Mouse (Mus musculus) MEL (cell line): Measurements from ENCODE around the gene Plcb4. TPM values are rescaled to one million over a fixed set of nuclear protein-coding genes. Genes with fewer than 3 reads are reported as not detected.

Source experiments
- DNase-seq: peaks from one replicate; pipeline ENCODE4 v3.0.0; 2011; ENCODE audit warnings: low read depth, low spot score
- H3K27ac ChIP-seq: 2 replicates; pipeline ENCODE4 v1.5.1; 2012; ENCODE audit warnings: low read depth, mild to moderate bottlenecking, control low read depth, low read length, moderate library complexity; ENCODE audit not compliant: control insufficient read depth
- H3K27me3 ChIP-seq, 2 experiments: fragments of 150-350 bp in 1 of 2; sonication (generic) in 1 of 2; 2 replicates each; pipeline ENCODE4 v1.6.1; 2012; ENCODE audit warnings: low read length in 2 of 2, mild to moderate bottlenecking in 2 of 2, improper control_type of control experiment in 1 of 2, moderate library complexity in 1 of 2; ENCODE audit not compliant: insufficient read depth in 2 of 2, control insufficient read depth in 1 of 2
- H3K36me3 ChIP-seq, 2 experiments: 2 replicates each; pipeline ENCODE4 v1.6.1; 2012 to 2014; ENCODE audit warnings: low read length in 2 of 2, improper control_type of control experiment in 1 of 2, inconsistent platforms in 1 of 2, mild to moderate bottlenecking in 1 of 2; ENCODE audit not compliant: insufficient read depth in 2 of 2, control insufficient read depth in 1 of 2
- H3K4me1 ChIP-seq, 2 experiments: fragments of 150-350 bp in 1 of 2; sonication (generic) in 1 of 2; 2 replicates each; pipeline ENCODE4 v1.6.1; 2012; ENCODE audit warnings: low read length in 2 of 2, improper control_type of control experiment in 1 of 2, mild to moderate bottlenecking in 1 of 2; ENCODE audit not compliant: insufficient read depth in 2 of 2, control insufficient read depth in 1 of 2
- H3K4me3 ChIP-seq, 2 experiments: fragments of 150-350 bp in 1 of 2; sonication (generic) in 1 of 2; 2 replicates each; pipeline ENCODE4 v1.5.1; 2012; ENCODE audit warnings: low read depth in 2 of 2, low read length in 2 of 2, mild to moderate bottlenecking in 2 of 2, moderate library complexity in 2 of 2, control low read depth in 1 of 2, improper control_type of control experiment in 1 of 2; ENCODE audit not compliant: control insufficient read depth in 1 of 2, insufficient read depth in 1 of 2
- H3K79me2 ChIP-seq: 2 replicates; pipeline ENCODE4 v1.6.1; 2012; ENCODE audit warnings: mild to moderate bottlenecking, low read length, moderate library complexity; ENCODE audit not compliant: control insufficient read depth, poor library complexity, insufficient read depth
- H3K9ac ChIP-seq: 2 replicates; pipeline ENCODE4 v1.6.1; 2012; ENCODE audit warnings: low read depth, mild to moderate bottlenecking, control low read depth, low read length, moderate library complexity; ENCODE audit not compliant: control insufficient read depth, poor library complexity, severe bottlenecking
- H3K9me3 ChIP-seq: fragments of 150-350 bp; sonication (generic); replicated peaks from 2 replicates; pipeline ENCODE4 v1.6.1; 2012; ENCODE audit warnings: mild to moderate bottlenecking, low read length, improper control_type of control experiment, moderate library complexity; ENCODE audit not compliant: insufficient read depth
- CHD1 ChIP-seq: IDR thresholded peaks from 2 replicates; pipeline ENCODE4 v1.6.1; 2012; ENCODE audit warnings: low read depth, mild to moderate bottlenecking, inconsistent platforms, low read length, improper control_type of control experiment
- CTCF ChIP-seq, 3 experiments: IDR thresholded peaks in 2 of 3; conservative IDR thresholded peaks in 1 of 3; 2 replicates each; pipeline ENCODE4 v1.5.1; 2011 to 2012; ENCODE audit warnings: low read length in 3 of 3, low read depth in 2 of 3, mild to moderate bottlenecking in 2 of 3, improper control_type of control experiment in 1 of 3, inconsistent platforms in 1 of 3, mixed read lengths in 1 of 3, moderate library complexity in 1 of 3; ENCODE audit not compliant: control insufficient read depth in 1 of 3, insufficient read depth in 1 of 3, poor library complexity in 1 of 3, severe bottlenecking in 1 of 3
- ELF1 ChIP-seq: IDR thresholded peaks from 2 replicates; pipeline ENCODE4 v1.6.1; 2014; ENCODE audit warnings: low read depth, mild to moderate bottlenecking, inconsistent platforms, low read length, improper control_type of control experiment, moderate library complexity
- EP300 ChIP-seq, 2 experiments: IDR thresholded peaks; 2 replicates each; pipeline ENCODE4 v1.6.1; 2011; ENCODE audit warnings: improper control_type of control experiment in 2 of 2, low read length in 2 of 2, low read depth in 1 of 2, mild to moderate bottlenecking in 1 of 2
- ETS1 ChIP-seq: IDR thresholded peaks from 2 replicates; pipeline ENCODE4 v1.6.1; 2012; ENCODE audit warnings: low read depth, mild to moderate bottlenecking, inconsistent platforms, low read length, improper control_type of control experiment, moderate library complexity
- GABPA ChIP-seq: IDR thresholded peaks from 2 replicates; pipeline ENCODE4 v1.6.1; 2012; ENCODE audit warnings: low read depth, mild to moderate bottlenecking, inconsistent platforms, low read length, improper control_type of control experiment, moderate library complexity
- GATA1 ChIP-seq: IDR thresholded peaks from 2 replicates; pipeline ENCODE4 v1.6.1; 2011; ENCODE audit warnings: low read depth, low read length, improper control_type of control experiment
- HCFC1 ChIP-seq: IDR thresholded peaks from 2 replicates; pipeline ENCODE4 v1.6.1; 2012; ENCODE audit warnings: low read depth, mild to moderate bottlenecking, inconsistent platforms, low read length, improper control_type of control experiment, moderate library complexity
- KAT2A ChIP-seq: conservative IDR thresholded peaks from 2 replicates; pipeline ENCODE4 v1.6.1; 2012; ENCODE audit warnings: low read depth, low read length, improper control_type of control experiment, inconsistent platforms
- MAFK ChIP-seq: IDR thresholded peaks from 2 replicates; pipeline ENCODE4 v1.6.1; 2011; ENCODE audit warnings: low read depth, mild to moderate bottlenecking, low read length, improper control_type of control experiment, borderline replicate concordance
- MAZ ChIP-seq: IDR thresholded peaks from 2 replicates; pipeline ENCODE4 v1.6.1; 2012; ENCODE audit warnings: low read depth, mild to moderate bottlenecking, inconsistent platforms, low read length, improper control_type of control experiment
- MXI1 ChIP-seq: IDR thresholded peaks from 2 replicates; pipeline ENCODE4 v1.6.1; 2011; ENCODE audit warnings: mild to moderate bottlenecking, low read depth, low read length, improper control_type of control experiment
- MYB ChIP-seq: IDR thresholded peaks from 2 replicates; pipeline ENCODE4 v1.6.1; 2011; ENCODE audit warnings: mild to moderate bottlenecking, low read depth, low read length, improper control_type of control experiment
- NRF1 ChIP-seq: IDR thresholded peaks from 2 replicates; pipeline ENCODE4 v1.6.1; 2014; ENCODE audit warnings: low read depth, mild to moderate bottlenecking, inconsistent platforms, low read length, improper control_type of control experiment, moderate library complexity; ENCODE audit not compliant: poor library complexity, insufficient read depth, severe bottlenecking
- POLR2AphosphoS2 ChIP-seq: IDR thresholded peaks from 2 replicates; pipeline ENCODE4 v1.6.1; 2011; ENCODE audit warnings: low read length, improper control_type of control experiment
- RCOR1 ChIP-seq: IDR thresholded peaks from 2 replicates; pipeline ENCODE4 v1.6.1; 2012; ENCODE audit warnings: low read depth, mild to moderate bottlenecking, inconsistent platforms, low read length, improper control_type of control experiment
- SIN3A ChIP-seq: IDR thresholded peaks from 2 replicates; pipeline ENCODE4 v1.6.1; 2012; ENCODE audit warnings: low read length, improper control_type of control experiment, inconsistent platforms
- TAL1 ChIP-seq: IDR thresholded peaks from 2 replicates; pipeline ENCODE4 v1.6.1; 2012; ENCODE audit warnings: mild to moderate bottlenecking, inconsistent platforms, low read length, moderate library complexity, mixed read lengths
- UBTF ChIP-seq: IDR thresholded peaks from 2 replicates; pipeline ENCODE4 v1.6.1; 2012; ENCODE audit warnings: low read depth, mild to moderate bottlenecking, inconsistent platforms, low read length, improper control_type of control experiment, moderate library complexity, borderline replicate concordance; ENCODE audit not compliant: insufficient read depth
- USF2 ChIP-seq, 2 experiments: IDR thresholded peaks; 2 replicates each; pipeline ENCODE4 v1.6.1; 2011 to 2012; ENCODE audit warnings: improper control_type of control experiment in 2 of 2, low read length in 2 of 2, borderline replicate concordance in 1 of 2, inconsistent platforms in 1 of 2, low read depth in 1 of 2, mild to moderate bottlenecking in 1 of 2; ENCODE audit not compliant: insufficient read depth in 1 of 2
- ZC3H11A ChIP-seq: IDR thresholded peaks from 2 replicates; pipeline ENCODE4 v1.6.1; 2012; ENCODE audit warnings: low read depth, mild to moderate bottlenecking, inconsistent platforms, low read length, improper control_type of control experiment
- ZNF384 ChIP-seq: IDR thresholded peaks from 2 replicates; pipeline ENCODE4 v1.6.1; 2012; ENCODE audit warnings: low read depth, mild to moderate bottlenecking, inconsistent platforms, low read length, improper control_type of control experiment
- polyA plus RNA-seq, 2 experiments: library from polyadenylated mRNA; stranded (reverse) in 1 of 2; unstranded in 1 of 2; fragments of >175 nt in 1 of 2; fragments of >200 nt in 1 of 2; gene quantifications; 2 replicates each; pipeline versions ENCODE4 v1.2.1 to v1.2.4; 2012; ENCODE audit warnings: low replicate concordance in 2 of 2, low read depth in 1 of 2; ENCODE audit not compliant: insufficient read length in 2 of 2, insufficient read depth in 1 of 2, missing spikeins in 1 of 2
- total RNA-seq: library from RNA; depleted of rRNA; stranded (reverse); fragments of 300-350 nt; gene quantifications from 2 replicates; pipeline ENCODE4 v1.2.3, GENCODE M21; 2012

Plcb4 gene
- total and polyA plus RNA-seq, 3 experiments, result not detected

DNA sequence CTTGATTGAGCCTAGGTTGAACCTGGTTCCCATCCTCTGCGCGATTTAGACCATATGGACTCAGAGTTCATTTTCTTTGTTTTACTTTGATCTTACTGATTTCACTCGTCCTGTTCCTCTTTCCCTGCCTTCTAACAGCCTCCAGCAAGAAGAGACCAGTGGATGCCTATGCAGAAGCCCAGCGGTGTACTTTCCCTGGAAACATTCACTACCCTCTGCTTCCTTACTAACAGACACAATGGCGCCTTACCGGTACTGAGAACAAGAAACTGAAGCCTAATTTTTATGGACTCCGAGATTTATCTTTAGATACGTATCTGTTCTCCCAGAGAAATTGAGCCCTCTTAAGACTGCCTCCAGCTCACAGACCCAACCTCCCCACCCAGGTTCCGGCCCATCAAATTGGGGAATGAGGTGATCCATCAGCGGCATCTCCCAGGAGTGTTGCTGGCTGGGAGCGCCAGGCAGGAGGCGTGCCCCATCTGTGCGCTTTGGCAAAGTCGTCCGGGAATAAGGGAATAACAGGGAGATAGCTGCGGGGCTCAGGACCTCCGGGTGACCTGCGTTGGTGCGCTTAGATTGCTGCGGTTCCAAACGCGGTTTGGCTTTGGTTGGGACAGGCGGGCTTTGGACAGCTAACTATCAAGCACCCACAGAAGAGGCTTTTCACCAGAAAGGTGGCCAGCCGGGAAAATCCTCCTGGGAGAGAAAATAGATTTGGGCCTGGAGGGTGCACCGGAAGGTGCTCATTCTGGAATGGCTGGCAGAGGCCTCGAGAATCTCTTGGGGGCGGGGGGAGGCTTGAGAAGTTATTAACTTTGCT is 392.2 kb downstream of the Plcb4 start:
- no peak overlapping the region for H3K27ac ChIP-seq
- H3K79me2 ChIP-seq, result no peaks in the 10 kb centered on the region
- H3K9ac ChIP-seq, result no peak overlapping the region
- no peaks in the 10 kb centered on the region for H3K4me1 ChIP-seq
- no peaks in the 10 kb centered on the region for H3K27me3 ChIP-seq
- H3K36me3 ChIP-seq, result no peaks in the 10 kb centered on the region
- DNase-seq, result no peak
- no peak for TF ChIP-seq GABPA
- no peak for TF ChIP-seq RCOR1
- TF ChIP-seq ETS1, result no peak
- TF ChIP-seq CHD1, result no peak
- TF ChIP-seq ELF1, result no peak
- TF ChIP-seq MAFK, result no peak
- TF ChIP-seq MXI1, result no peak
- no peak overlapping the region for H3K4me3 ChIP-seq
- no peaks in the 10 kb centered on the region for H3K9me3 ChIP-seq

DNA sequence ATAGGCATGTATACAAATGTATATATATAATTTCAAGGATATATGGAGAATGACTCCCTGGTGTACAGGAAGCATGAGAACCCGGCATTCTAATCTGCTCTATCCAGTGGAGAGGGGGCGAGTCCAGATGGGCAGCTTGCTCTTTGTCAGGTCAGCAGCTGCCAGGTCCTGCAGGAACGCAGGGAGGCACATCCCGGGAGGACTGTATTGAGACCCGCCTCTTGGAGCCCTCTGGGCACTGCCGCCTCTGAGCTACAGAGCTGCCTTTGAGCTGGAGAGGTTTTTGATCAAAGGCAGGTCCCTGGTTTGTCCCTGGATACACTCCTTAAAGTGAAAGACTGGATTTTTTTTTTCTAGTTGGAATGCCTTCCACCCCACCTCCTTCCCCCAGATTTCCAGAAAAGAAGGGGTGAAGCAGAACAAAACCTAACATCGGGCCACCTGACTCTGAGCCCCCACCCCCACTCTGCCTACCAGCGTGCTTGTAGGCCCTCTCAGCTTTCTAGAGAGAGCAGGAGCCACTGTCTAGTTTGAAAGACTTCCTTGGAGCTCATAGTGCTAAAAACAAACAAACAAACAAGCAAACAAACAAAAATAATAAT is 393.0 kb downstream of the Plcb4 start, which contains the start of gene Lamp5:
TSS of gene Lamp5 (plus strand) at position 552 of the 602 bp plus-strand sequence.
- Histone ChIP-seq H3K9me3 (no peaks in the 10 kb centered on the region), H3K27ac (no peak within 1 kb of the TSS), H3K4me3 (no peak within 1 kb of the TSS), H3K4me1 (no peaks in the 10 kb centered on the region), H3K36me3 (no peaks in the 10 kb centered on the region), H3K79me2 (no peaks in the 10 kb centered on the region), H3K9ac (no peak within 1 kb of the TSS), H3K27me3 (no peaks in the 10 kb centered on the region)
- DNase-seq, result no peak
- TF ChIP-seq TAL1, result no peak
- TF ChIP-seq ETS1, result no peak
- TF ChIP-seq EP300 (IDR thresholded peaks at IDR 0.05; ENCODE audit: low read depth in 1 of 2, low read length in 2 of 2), result no peak
- TF ChIP-seq ZNF384, result no peak
- TF ChIP-seq USF2 (IDR thresholded peaks at IDR 0.05; ENCODE audit: borderline replicate concordance in 1 of 2, insufficient read depth in 1 of 2, low read depth in 1 of 2, low read length in 2 of 2), result no peak
- TF ChIP-seq NRF1, result no peak
- no peak for TF ChIP-seq MAZ
- no peak for TF ChIP-seq HCFC1
- no peak for TF ChIP-seq SIN3A
- no peak for TF ChIP-seq POLR2AphosphoS2
- TF ChIP-seq CTCF (IDR thresholded peaks at IDR 0.05 in 2 of 3, conservative IDR thresholded peaks at IDR 0.05 in 1 of 3; ENCODE audit: control insufficient read depth in 1 of 3, insufficient read depth in 1 of 3, low read depth in 2 of 3, low read length in 3 of 3, poor library complexity in 1 of 3, severe bottlenecking in 1 of 3), result no peak
- TF ChIP-seq GATA1, result no peak
- no peak for TF ChIP-seq UBTF
- TF ChIP-seq MYB, result no peak
- TF ChIP-seq ZC3H11A, result no peak
- no peak for TF ChIP-seq KAT2A
- no peak for TF ChIP-seq ELF1
